Mouse (Mus musculus) heart, adult 2 months (tissue): ENCODE data around the gene Olfr812. TPM values are rescaled to one million over a fixed set of nuclear protein-coding genes. Genes with fewer than 3 reads are reported as not detected.

Source experiments
- DNase-seq, 2 experiments: peaks; one replicate each; pipeline ENCODE4 v3.0.0; 2021
- H3K27ac ChIP-seq: fragments of 200-600 bp; 2 replicates; pipeline ENCODE4 v1.8.1; 2022
- H3K27me3 ChIP-seq: fragments of 200-500 bp; 2 replicates; pipeline ENCODE4 v1.6.1; 2012; ENCODE audit warnings: mild to moderate bottlenecking, low read length, inconsistent platforms, mixed read lengths; ENCODE audit not compliant: control insufficient read depth, insufficient read depth
- H3K36me3 ChIP-seq: fragments of 200-500 bp; 2 replicates; pipeline ENCODE4 v1.6.1; 2012; ENCODE audit warnings: low read length, inconsistent platforms; ENCODE audit not compliant: control insufficient read depth, insufficient read depth
- H3K4me1 ChIP-seq: fragments of 200-500 bp; 2 replicates; pipeline ENCODE4 v1.6.1; 2011; ENCODE audit warnings: low read length; ENCODE audit not compliant: control insufficient read depth, insufficient read depth
- H3K4me3 ChIP-seq: fragments of 200-600 bp; 2 replicates; pipeline ENCODE4 v1.8.1; 2022
- H3K79me2 ChIP-seq: fragments of 200-500 bp; replicated peaks from 2 replicates; pipeline ENCODE4 v1.6.1; 2012; ENCODE audit warnings: mild to moderate bottlenecking, inconsistent platforms, low read length, moderate library complexity, mixed read lengths; ENCODE audit not compliant: control insufficient read depth, insufficient read depth
- H3K9ac ChIP-seq: fragments of 200-500 bp; 2 replicates; pipeline ENCODE4 v1.6.1; 2012; ENCODE audit warnings: low read depth, mild to moderate bottlenecking, control low read depth, inconsistent platforms, low read length, mixed read lengths
- CTCF ChIP-seq: fragments of 200-600 bp; IDR thresholded peaks from 2 replicates; pipeline ENCODE4 v1.8.1; 2022; ENCODE audit warnings: antibody characterized with exemption, mild to moderate bottlenecking, moderate library complexity
- EP300 ChIP-seq: fragments of 200-500 bp; IDR thresholded peaks from 2 replicates; pipeline ENCODE4 v1.6.1; 2011; ENCODE audit warnings: low read depth, low read length, control low read depth; ENCODE audit not compliant: insufficient read depth
- POLR2A ChIP-seq: fragments of 200-500 bp; IDR thresholded peaks from 2 replicates; pipeline ENCODE4 v1.6.1; 2011; ENCODE audit warnings: mild to moderate bottlenecking, low read depth, low read length, control low read depth; ENCODE audit not compliant: insufficient read depth
- intact Hi-C: fragments of 180-260 bp; cut with DNase I; formaldehyde crosslinking; loops from one replicate; pipeline ENCODE4 v1.15.1; 2025
- polyA plus RNA-seq: library from polyadenylated mRNA; depleted of rRNA; stranded (reverse); fragments of >200 nt; gene quantifications from 2 replicates; pipeline ENCODE4 v1.2.3, GENCODE M21; 2012; rRNA removed
- total RNA-seq, 2 experiments: library from RNA; stranded (reverse); gene quantifications; 2 replicates each; pipeline ENCODE4 v1.2.3; 2021

The Olfr812 gene
- total and polyA plus RNA-seq, 3 experiments, result not detected

DNA sequence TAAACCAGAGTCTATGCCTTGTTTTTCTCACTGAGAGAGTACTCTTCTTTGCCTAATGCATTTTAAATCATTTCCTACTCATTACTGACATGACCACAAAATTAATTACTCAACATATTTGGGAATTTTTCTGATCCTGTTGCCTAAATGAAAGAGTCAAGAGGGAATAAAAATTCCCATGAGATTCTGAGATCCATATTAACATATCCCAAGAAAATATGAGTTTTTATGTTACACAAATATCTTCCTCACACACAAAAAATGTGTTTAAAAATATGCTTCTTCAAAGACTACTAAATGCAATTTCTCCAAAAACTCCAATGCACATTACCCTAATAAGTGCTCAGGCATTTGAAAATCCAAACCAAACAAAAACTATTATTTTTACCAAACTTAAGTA is 51.1 kb downstream of the Olfr812 start, which contains the start of gene Olfr810:
TSS of gene Olfr810 (minus strand) at position 101 of the 400 bp plus-strand sequence.
- Histone ChIP-seq H3K36me3 (no peaks in the 10 kb centered on the region), H3K27ac (no peak within 1 kb of the TSS), H3K9ac (no peak within 1 kb of the TSS), H3K79me2 (no peaks in the 10 kb centered on the region), H3K4me1 (no peaks in the 10 kb centered on the region), H3K27me3 (no peaks in the 10 kb centered on the region), H3K4me3 (no peak within 1 kb of the TSS)
- intact Hi-C loops, result no loop called here
- no peak for DNase-seq
- TF ChIP-seq EP300 (no peak), POLR2A (no peak), CTCF (no peak)

Other genes starting within 250 kb of the Olfr812 start
- not detected for gene Olfr796, start 233.5 kb downstream of the Olfr812 start, total RNA-seq
- not detected in 2 replicates for gene Olfr796, start 233.5 kb downstream of the Olfr812 start, polyA plus RNA-seq
- gene Olfr798, start 218.2 kb downstream of the Olfr812 start, total RNA-seq, result not detected
- not detected in 2 replicates for gene Olfr798, start 218.2 kb downstream of the Olfr812 start, polyA plus RNA-seq
- not detected for gene Olfr799, start 208.6 kb downstream of the Olfr812 start, total RNA-seq
- not detected in 2 replicates for gene Olfr799, start 208.6 kb downstream of the Olfr812 start, polyA plus RNA-seq
- not detected for gene Olfr800, start 188.4 kb downstream of the Olfr812 start, total RNA-seq
- not detected in 2 replicates for gene Olfr800, start 188.4 kb downstream of the Olfr812 start, polyA plus RNA-seq
- not detected for gene Olfr801, start 172.2 kb downstream of the Olfr812 start, total RNA-seq
- not detected in 2 replicates for gene Olfr801, start 172.2 kb downstream of the Olfr812 start, polyA plus RNA-seq
- gene Olfr802, start 157.9 kb downstream of the Olfr812 start, total RNA-seq, result not detected
- gene Olfr802, start 157.9 kb downstream of the Olfr812 start, polyA plus RNA-seq, result not detected in 2 replicates
- gene Olfr803, start 151.8 kb downstream of the Olfr812 start, total RNA-seq, result not detected
- not detected in 2 replicates for gene Olfr803, start 151.8 kb downstream of the Olfr812 start, polyA plus RNA-seq
- not detected for gene Olfr804, start 142.9 kb downstream of the Olfr812 start, total RNA-seq
- gene Olfr804, start 142.9 kb downstream of the Olfr812 start, polyA plus RNA-seq, result not detected in 2 replicates
- gene Olfr805, start 116.7 kb downstream of the Olfr812 start, total RNA-seq, result not detected
- not detected in 2 replicates for gene Olfr805, start 116.7 kb downstream of the Olfr812 start, polyA plus RNA-seq
- gene Olfr806, start 104.2 kb downstream of the Olfr812 start, total RNA-seq, result not detected
- not detected in 2 replicates for gene Olfr806, start 104.2 kb downstream of the Olfr812 start, polyA plus RNA-seq
- not detected for gene Olfr807, start 88.3 kb downstream of the Olfr812 start, total RNA-seq
- not detected in 2 replicates for gene Olfr807, start 88.3 kb downstream of the Olfr812 start, polyA plus RNA-seq
- gene Olfr808, start 80.6 kb downstream of the Olfr812 start, total RNA-seq, result not detected
- gene Olfr808, start 80.6 kb downstream of the Olfr812 start, polyA plus RNA-seq, result not detected in 2 replicates
- gene Olfr809, start 71.5 kb downstream of the Olfr812 start, total RNA-seq, result not detected
- gene Olfr809, start 71.5 kb downstream of the Olfr812 start, polyA plus RNA-seq, result not detected in 2 replicates
- gene Olfr810, start 51.2 kb downstream of the Olfr812 start, total RNA-seq, result not detected
- not detected in 2 replicates for gene Olfr810, start 51.2 kb downstream of the Olfr812 start, polyA plus RNA-seq
- gene Olfr811, start 41.7 kb downstream of the Olfr812 start, total RNA-seq, result not detected
- not detected in 2 replicates for gene Olfr811, start 41.7 kb downstream of the Olfr812 start, polyA plus RNA-seq
- gene Olfr813, start 9.3 kb upstream of the Olfr812 start, total RNA-seq, result not detected
- gene Olfr813, start 9.3 kb upstream of the Olfr812 start, polyA plus RNA-seq, result not detected in 2 replicates
- not detected for gene Olfr814, start 33.8 kb upstream of the Olfr812 start, total RNA-seq
- gene Olfr814, start 33.8 kb upstream of the Olfr812 start, polyA plus RNA-seq, result not detected in 2 replicates
- gene Olfr815, start 59.8 kb upstream of the Olfr812 start, total RNA-seq, result not detected
- gene Olfr815, start 59.8 kb upstream of the Olfr812 start, polyA plus RNA-seq, result not detected in 2 replicates
- gene Olfr816, start 69.5 kb upstream of the Olfr812 start, total RNA-seq, result not detected
- gene Olfr816, start 69.5 kb upstream of the Olfr812 start, polyA plus RNA-seq, result not detected in 2 replicates
- not detected for gene Olfr818, start 103.0 kb upstream of the Olfr812 start, total RNA-seq
- gene Olfr818, start 103.0 kb upstream of the Olfr812 start, polyA plus RNA-seq, result not detected in 2 replicates
- not detected for gene Olfr819, start 121.2 kb upstream of the Olfr812 start, total RNA-seq
- gene Olfr819, start 121.2 kb upstream of the Olfr812 start, polyA plus RNA-seq, result not detected in 2 replicates
- not detected for gene Olfr247, start 130.0 kb upstream of the Olfr812 start, total RNA-seq
- gene Olfr247, start 130.0 kb upstream of the Olfr812 start, polyA plus RNA-seq, result not detected in 2 replicates
- not detected for gene Gm10310, start 139.0 kb upstream of the Olfr812 start, total RNA-seq
- not detected in 2 replicates for gene Gm10310, start 139.0 kb upstream of the Olfr812 start, polyA plus RNA-seq
- not detected for gene Olfr820, start 166.5 kb upstream of the Olfr812 start, total RNA-seq
- not detected in 2 replicates for gene Olfr820, start 166.5 kb upstream of the Olfr812 start, polyA plus RNA-seq
- not detected for gene Olfr821, start 184.3 kb upstream of the Olfr812 start, total RNA-seq
- not detected in 2 replicates for gene Olfr821, start 184.3 kb upstream of the Olfr812 start, polyA plus RNA-seq
- gene Olfr822, start 225.1 kb upstream of the Olfr812 start, total RNA-seq, result not detected
- gene Olfr822, start 225.1 kb upstream of the Olfr812 start, polyA plus RNA-seq, result not detected in 2 replicates